Mouse (Mus musculus) embryonic facial prominence, embryonic 10.5 days (tissue): Measurements from ENCODE around the gene Esr1. TPM values are rescaled to one million over a fixed set of nuclear protein-coding genes. Genes with fewer than 3 reads are reported as not detected.
"Not testable (repeated sequence)": the region's sequence is repeated elsewhere in the genome, so short reads cannot be mapped to it uniquely, and the experiment has no call there.

Experiments used
- DNase-seq: peaks from one replicate; pipeline ENCODE4 v3.0.0-alpha.2; 2017; ENCODE audit warnings: low spot score
- H3K27ac ChIP-seq: fragments of 300-500 bp; sonication (generic); replicated peaks from 2 replicates; pipeline ENCODE4 v1.5.1; 2016; ENCODE audit warnings: mild to moderate bottlenecking
- H3K27me3 ChIP-seq: fragments of 300-500 bp; sonication (generic); replicated peaks from 2 replicates; pipeline ENCODE4 v1.6.1; 2016; ENCODE audit warnings: low read depth, mild to moderate bottlenecking; ENCODE audit not compliant: poor library complexity, severe bottlenecking
- H3K36me3 ChIP-seq: fragments of 300-500 bp; sonication (generic); replicated peaks from 2 replicates; pipeline ENCODE4 v1.6.1; 2016; ENCODE audit warnings: mild to moderate bottlenecking, moderate library complexity
- H3K4me1 ChIP-seq: fragments of 300-500 bp; sonication (generic); 2 replicates; pipeline ENCODE4 v1.6.1; 2016
- H3K4me3 ChIP-seq: fragments of 300-500 bp; sonication (generic); 2 replicates; pipeline ENCODE4 v1.5.1; 2016; ENCODE audit warnings: mild to moderate bottlenecking, moderate library complexity
- H3K9me3 ChIP-seq: fragments of 300-500 bp; sonication (generic); 2 replicates; pipeline ENCODE4 v1.6.1; 2016; ENCODE audit warnings: mild to moderate bottlenecking
- WGBS: fragments of 180-500 bp; shearing (Covaris S2); methylation state at CpG from one replicate; pipeline ENCODE4 v1.1.7; 2016; 5-methylcytosine and 5-hydroxymethylcytosine counted together
- polyA plus RNA-seq: library from polyadenylated mRNA; unstranded; fragments of >200 nt; fragmentation: Nextera tagmentation; extraction: Ambion mirVana; gene quantifications from 2 replicates; pipeline ENCODE4 v1.2.1, GENCODE M21; 2016

Esr1 gene
- polyA plus RNA-seq, 1 experiment from 2014 or later, result 0.07 TPM

DNA sequence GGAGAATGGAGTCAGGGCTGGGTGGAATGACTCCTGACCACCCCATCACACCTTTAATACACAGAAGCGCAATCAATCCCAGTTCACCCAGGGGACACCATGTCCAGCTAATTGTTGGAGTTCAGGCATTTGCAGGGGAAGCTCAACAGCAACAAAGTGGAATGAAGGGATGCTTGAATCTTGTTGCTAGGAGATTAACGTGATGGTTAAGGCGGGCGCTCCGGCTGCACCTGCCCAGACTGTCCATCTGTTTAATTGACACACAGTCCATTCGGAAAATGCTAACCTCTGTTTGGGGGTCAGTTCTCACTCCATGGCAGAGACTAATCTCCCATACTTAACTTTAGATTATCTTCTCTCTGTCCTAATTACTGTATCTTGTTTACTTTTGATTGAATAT, 114.7 kb downstream of the Esr1 start:
- Histone ChIP-seq H3K4me1 (no peaks in the 10 kb centered on the region), H3K9me3 (no peaks in the 10 kb centered on the region), H3K4me3 (no peak overlapping the region), H3K27ac (no peak overlapping the region), H3K36me3 (no peaks in the 10 kb centered on the region), H3K27me3 (no peaks in the 10 kb centered on the region)
- no peak for DNase-seq
- WGBS, result 74% methylated on average over 6 of the region's 6 CpGs

DNA sequence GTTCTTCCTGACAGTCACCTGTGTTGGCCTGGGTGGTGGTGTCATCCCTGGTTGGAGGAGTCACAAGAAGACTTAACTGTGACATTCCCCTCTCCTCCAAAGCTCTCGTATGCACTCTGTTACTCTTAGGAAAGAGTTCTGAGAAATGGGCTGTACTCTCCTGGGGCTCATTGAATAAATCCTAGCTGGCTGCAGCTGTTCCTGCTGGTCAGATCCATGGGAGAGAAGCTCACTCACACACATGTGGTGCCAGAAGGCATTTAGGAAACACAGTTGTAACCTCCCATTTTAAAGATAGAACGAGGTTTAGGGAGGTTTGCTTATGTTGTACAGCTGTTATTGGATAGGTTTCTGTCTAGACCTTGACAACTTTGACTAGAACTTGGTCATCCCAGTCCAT, 120.9 kb downstream of the Esr1 start:
- Histone ChIP-seq H3K36me3 (no peaks in the 10 kb centered on the region), H3K9me3 (no peaks in the 10 kb centered on the region), H3K27me3 (no peaks in the 10 kb centered on the region), H3K4me3 (no peak overlapping the region), H3K4me1 (no peaks in the 10 kb centered on the region), H3K27ac (no peak overlapping the region)
- no peak for DNase-seq
- 66% methylated on average over 2 of the region's 2 CpGs for WGBS

DNA sequence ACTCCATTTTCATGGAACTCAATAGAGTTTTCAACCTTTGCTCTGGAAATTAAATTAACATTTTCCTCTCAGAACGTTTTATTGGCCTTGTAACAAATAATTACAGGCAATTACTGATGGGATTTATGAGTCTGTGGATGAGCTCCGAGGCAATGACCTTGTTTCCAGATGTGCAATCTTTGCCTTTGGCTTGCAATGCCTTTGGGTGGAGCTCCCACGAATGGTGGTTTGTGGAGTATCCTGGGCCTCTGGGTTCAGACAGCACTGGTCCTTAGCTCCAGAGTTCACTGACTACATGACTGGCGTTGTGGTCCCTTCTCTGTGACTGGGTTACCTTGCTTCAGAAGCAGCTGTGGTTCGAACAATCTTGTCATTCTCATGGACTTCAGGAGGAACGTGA, 122.6 kb downstream of the Esr1 start:
- DNase-seq, result no peak
- no peaks in the 10 kb centered on the region for H3K4me1 ChIP-seq
- no peak overlapping the region for H3K4me3 ChIP-seq
- H3K27ac ChIP-seq, result no peak overlapping the region
- H3K36me3 ChIP-seq, result no peaks in the 10 kb centered on the region
- H3K9me3 ChIP-seq, result no peaks in the 10 kb centered on the region
- WGBS, result 78% methylated on average over 6 of the region's 6 CpGs
- no peaks in the 10 kb centered on the region for H3K27me3 ChIP-seq

DNA sequence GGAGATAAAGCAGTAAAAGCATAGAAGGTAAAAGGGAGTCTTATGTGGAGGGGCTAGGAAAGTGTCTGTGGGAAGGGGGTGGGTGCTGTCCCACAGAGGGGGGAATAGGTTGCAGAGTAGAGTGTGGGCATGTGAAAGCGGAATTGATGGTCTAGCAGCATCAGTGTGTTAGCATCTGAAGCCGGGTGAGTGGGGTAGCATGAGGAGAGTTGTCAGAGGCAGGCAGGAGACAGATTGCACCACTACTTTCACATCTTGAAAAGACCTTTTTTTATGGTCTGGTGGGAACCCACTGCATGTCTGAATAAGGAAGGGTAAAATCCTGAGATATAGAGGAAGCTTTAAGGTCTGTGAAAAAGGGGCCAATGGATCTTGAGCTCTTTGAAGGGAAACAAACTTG, 123.5 kb downstream of the Esr1 start:
- DNase-seq, result no peak
- H3K4me3 ChIP-seq, result no peak overlapping the region
- H3K27me3 ChIP-seq, result no peaks in the 10 kb centered on the region
- H3K27ac ChIP-seq, result no peak overlapping the region
- H3K4me1 ChIP-seq, result no peaks in the 10 kb centered on the region
- H3K9me3 ChIP-seq, result no peaks in the 10 kb centered on the region
- 91% methylated on average over 2 of the region's 2 CpGs for WGBS
- no peaks in the 10 kb centered on the region for H3K36me3 ChIP-seq

DNA sequence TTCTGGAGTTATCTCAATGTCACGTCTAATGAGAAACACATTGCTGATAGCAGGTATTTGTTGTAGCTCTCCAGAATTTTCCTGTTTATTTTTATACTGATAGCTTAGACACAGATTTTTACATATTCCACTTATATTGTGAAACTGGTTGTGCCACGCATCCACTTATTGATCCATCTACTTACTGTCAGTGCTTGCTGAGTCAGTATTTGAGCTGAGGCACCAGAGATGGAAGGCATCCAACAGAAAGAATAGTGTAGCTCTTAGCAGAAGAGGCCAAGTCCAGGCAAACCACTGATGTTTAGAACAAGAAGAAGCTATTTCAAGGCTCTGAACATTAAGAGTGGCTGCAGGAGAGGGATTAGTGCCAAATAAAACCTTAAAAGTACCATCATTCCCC, 126.9 kb downstream of the Esr1 start:
- H3K9me3 ChIP-seq, result no peaks in the 10 kb centered on the region
- 92% methylated on average over 2 of the region's 2 CpGs for WGBS
- H3K27ac ChIP-seq, result no peak overlapping the region
- no peak for DNase-seq
- no peak overlapping the region for H3K4me3 ChIP-seq
- no peaks in the 10 kb centered on the region for H3K36me3 ChIP-seq
- no peaks in the 10 kb centered on the region for H3K4me1 ChIP-seq
- H3K27me3 ChIP-seq, result no peaks in the 10 kb centered on the region

DNA sequence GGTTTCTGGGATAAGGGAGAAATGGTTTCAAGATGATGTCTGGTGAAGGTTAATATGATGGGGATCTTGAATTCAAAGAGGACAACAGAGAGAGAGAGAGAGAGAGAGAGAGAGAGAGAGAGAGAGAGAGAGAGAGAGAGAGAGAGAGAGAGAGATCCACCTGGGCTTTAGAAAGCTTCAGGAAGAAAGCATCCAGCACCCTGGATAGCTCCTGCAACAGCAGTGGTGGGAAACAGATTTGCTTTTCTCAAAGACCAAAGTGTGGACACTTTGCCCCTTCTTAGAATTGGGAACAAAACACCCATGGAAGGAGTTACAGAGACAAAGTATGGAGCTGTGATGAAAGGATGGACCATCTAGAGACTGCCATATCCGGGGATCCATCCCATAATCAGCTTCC, 139.7 kb downstream of the Esr1 start:
- not testable (repeated sequence) for H3K4me3 ChIP-seq, DNase-seq, H3K27ac ChIP-seq, H3K9me3 ChIP-seq, H3K36me3 ChIP-seq, H3K27me3 ChIP-seq, H3K4me1 ChIP-seq
- 68% methylated on average over 1 of the region's 1 CpGs for WGBS

DNA sequence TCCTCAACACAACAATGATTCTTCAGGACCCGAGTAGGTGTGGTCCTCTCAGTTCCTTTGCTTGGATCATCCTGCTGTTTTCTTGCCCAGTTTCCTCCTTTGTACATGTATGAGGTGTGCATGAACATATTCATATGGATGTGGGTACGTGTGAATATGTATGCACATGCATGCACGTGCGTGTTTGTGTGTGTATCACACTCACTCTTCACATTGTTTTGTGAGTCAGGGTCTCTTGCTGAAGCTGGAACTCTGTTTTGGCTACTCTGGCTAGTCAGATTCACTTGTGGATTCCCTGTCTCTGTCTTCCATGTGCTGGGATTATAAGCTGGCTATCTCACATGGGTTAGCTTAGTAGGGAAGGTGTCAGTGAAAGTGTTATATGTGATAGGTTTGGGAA, 141.6 kb downstream of the Esr1 start:
- Histone ChIP-seq H3K27ac (no peak overlapping the region), H3K9me3 (no peaks in the 10 kb centered on the region), H3K4me3 (no peak overlapping the region), H3K36me3 (no peaks in the 10 kb centered on the region), H3K4me1 (no peaks in the 10 kb centered on the region), H3K27me3 (no peaks in the 10 kb centered on the region)
- DNase-seq, result no peak
- 83% methylated on average over 4 of the region's 4 CpGs for WGBS

DNA sequence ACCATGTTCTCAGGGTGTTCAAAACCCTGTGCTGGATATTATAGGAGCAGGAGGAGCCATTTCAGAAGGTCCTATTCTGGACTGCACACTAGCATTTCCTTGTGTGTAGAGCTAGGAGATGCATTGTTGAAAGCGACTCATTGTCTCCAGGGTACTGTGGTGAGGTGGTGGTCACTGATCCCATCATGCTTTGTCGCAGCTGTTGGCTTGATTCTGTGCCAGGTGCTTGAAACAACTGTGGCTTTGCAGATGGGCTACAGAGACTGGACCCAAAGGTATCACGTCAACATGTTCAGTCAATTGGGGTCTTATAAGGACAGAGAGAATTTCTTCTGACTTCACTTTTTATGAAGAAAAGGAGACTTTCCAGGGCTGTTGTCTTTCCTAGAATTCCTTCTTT, 164.1 kb downstream of the Esr1 start:
- no peaks in the 10 kb centered on the region for H3K36me3 ChIP-seq
- no peak for DNase-seq
- H3K4me3 ChIP-seq, result no peak overlapping the region
- no peaks in the 10 kb centered on the region for H3K27me3 ChIP-seq
- no peaks in the 10 kb centered on the region for H3K4me1 ChIP-seq
- no peaks in the 10 kb centered on the region for H3K9me3 ChIP-seq
- no peak overlapping the region for H3K27ac ChIP-seq
- WGBS, result 87% methylated on average over 3 of the region's 3 CpGs

DNA sequence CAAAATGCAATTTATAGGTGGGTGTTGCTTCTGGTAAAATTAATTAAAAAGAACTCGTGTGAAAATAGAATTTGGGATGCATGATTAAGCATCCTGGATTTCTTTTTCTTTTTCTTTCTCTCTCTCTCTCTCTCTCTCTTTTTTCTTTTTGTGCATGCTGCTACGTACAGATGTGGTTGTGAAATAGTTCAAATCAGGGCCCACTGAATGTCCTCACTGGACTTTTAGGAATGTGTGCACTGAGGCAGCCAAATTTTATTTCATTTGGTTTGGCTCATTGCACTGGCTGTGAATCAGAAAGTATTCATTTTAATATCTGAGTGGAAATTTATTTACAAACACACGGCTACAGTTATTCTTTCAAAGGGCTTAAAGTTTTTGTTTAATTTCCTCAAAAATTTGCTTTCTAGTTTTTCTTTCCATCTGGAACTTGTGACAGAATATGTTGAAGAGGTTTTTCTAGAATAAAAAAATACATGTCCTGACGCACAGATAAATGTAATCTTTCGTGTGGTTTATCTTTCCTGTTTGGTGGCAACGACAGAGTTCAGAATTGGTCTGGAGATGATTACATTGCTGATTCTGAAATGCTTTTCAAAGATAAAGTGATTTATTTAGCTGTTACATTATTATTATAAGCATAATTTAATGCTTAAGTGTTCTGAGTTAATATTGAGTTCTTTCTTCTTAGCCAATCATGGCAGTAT, 164.8 kb downstream of the Esr1 start:
- no peak for DNase-seq
- H3K36me3 ChIP-seq, result no peaks in the 10 kb centered on the region
- 89% methylated on average over 6 of the region's 6 CpGs for WGBS

DNA sequence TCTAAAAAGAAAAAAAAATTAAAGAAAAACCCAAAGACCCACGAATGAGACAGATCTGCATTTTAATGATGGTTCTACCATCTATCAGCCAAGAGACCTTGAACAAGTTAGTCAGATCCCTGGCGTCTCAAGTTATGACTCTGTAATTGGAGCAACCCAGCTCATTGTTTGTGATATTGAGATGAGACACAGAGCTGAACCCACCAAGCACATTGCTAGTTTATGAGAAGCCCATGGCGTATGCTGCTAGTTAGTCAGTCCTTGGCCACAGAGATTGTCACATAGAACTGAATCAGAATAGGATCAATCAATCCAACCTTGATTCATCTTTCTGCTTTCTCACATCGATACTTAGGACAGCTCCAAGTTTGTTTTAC, 165.3 kb downstream of the Esr1 start:
- no peak overlapping the region for H3K4me3 ChIP-seq
- no peak overlapping the region for H3K27ac ChIP-seq
- WGBS, result 82% methylated on average over 4 of the region's 4 CpGs
- H3K4me1 ChIP-seq, result no peaks in the 10 kb centered on the region
- H3K36me3 ChIP-seq, result no peaks in the 10 kb centered on the region
- no peaks in the 10 kb centered on the region for H3K27me3 ChIP-seq
- no peaks in the 10 kb centered on the region for H3K9me3 ChIP-seq
- no peak for DNase-seq

More for the DNA sequence above, 164.8 kb downstream of the Esr1 start:
- Histone ChIP-seq H3K4me3 (no peak overlapping the region), H3K27ac (no peak overlapping the region), H3K27me3 (no peaks in the 10 kb centered on the region), H3K4me1 (no peaks in the 10 kb centered on the region), H3K9me3 (no peaks in the 10 kb centered on the region)

DNA sequence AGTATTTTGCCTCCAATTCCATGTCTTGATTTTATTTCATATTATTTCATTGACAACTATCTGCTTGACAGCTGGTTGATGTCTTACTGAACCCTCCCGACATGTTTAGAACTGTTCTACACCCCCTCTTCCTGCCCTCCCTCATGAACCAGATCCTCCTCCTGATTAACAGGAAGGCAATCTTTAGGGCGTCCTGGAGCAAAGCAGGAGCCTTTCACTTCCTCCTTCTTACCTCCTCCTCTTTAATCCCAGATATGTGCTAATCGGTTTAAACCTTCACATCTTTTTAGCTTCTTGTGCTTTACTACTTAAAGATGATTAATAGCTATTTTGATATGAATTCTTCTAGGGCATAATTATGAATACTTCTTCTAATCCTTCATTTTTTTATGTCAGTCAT, 166.6 kb downstream of the Esr1 start:
- 77% methylated on average over 3 of the region's 3 CpGs for WGBS
- Histone ChIP-seq H3K9me3 (no peaks in the 10 kb centered on the region), H3K27ac (no peak overlapping the region), H3K4me3 (no peak overlapping the region), H3K4me1 (no peaks in the 10 kb centered on the region), H3K27me3 (no peaks in the 10 kb centered on the region), H3K36me3 (no peaks in the 10 kb centered on the region)
- no peak for DNase-seq

DNA sequence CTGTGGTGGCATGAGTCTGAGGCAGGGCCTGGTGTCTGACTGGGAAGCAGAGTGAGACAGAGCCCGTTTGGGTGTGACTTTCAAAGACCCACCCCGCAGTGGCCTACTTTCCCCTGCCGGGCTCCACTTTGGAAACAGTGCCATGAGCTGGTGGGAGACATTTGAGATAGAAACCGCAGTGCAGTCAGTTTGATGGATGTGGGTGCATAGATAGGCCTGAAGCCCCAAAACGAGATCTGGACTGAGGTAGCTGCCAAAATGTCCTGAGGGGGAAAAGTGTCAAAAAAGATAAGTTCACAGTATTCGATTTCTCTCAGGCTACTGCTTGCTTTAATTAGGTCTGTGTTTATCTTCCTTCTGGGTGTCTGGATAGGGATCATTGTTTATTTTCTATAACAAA, 169.5 kb downstream of the Esr1 start:
- H3K4me1 ChIP-seq, result no peaks in the 10 kb centered on the region
- no peak overlapping the region for H3K4me3 ChIP-seq
- no peaks in the 10 kb centered on the region for H3K36me3 ChIP-seq
- H3K27ac ChIP-seq, result no peak overlapping the region
- DNase-seq, result no peak
- WGBS, result 65% methylated on average over 6 of the region's 6 CpGs
- H3K9me3 ChIP-seq, result no peaks in the 10 kb centered on the region
- H3K27me3 ChIP-seq, result no peaks in the 10 kb centered on the region

DNA sequence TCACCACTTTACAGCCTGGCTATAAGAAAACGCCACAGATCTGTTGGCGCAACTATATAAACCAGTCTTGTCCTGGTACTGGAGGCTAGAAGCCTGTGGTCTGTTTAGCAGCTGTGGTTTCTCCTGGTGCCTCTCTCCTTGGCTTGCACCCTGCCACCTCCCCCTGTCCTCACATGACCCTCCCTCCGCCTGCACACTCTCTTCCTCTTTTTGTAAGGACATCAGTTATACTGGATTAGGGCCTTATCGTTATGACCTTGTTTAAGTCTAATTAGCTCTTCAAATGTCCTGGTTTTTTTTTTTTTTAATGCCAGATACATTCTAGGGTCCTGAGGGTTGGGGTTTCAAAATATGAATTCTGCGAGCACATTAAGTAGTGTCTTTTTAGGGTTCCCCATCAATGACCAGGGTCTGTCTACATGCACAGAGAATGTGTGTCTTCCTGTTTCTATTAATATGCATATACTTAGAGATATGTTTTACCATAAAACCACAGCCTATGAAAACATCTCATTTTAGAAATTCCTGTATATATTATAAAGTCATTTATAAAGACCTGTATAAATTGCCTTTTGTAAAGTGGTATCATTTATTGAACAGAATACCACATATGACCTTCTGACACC, 175.7 kb downstream of the Esr1 start:
- DNase-seq, result no peak
- H3K36me3 ChIP-seq, result no peaks in the 10 kb centered on the region
- WGBS, result 90% methylated on average over 5 of the region's 5 CpGs
- H3K27me3 ChIP-seq, result no peaks in the 10 kb centered on the region
- H3K4me1 ChIP-seq, result no peaks in the 10 kb centered on the region
- H3K9me3 ChIP-seq, result no peaks in the 10 kb centered on the region
- H3K4me3 ChIP-seq, result no peak overlapping the region
- H3K27ac ChIP-seq, result no peak overlapping the region
